Mouse (Mus musculus) intestine, embryonic 14.5 days (tissue): ENCODE results near the gene Ell2. TPM values are rescaled to one million over a fixed set of nuclear protein-coding genes. Genes with fewer than 3 reads are reported as not detected.
"Not testable (repeated sequence)": the region's sequence is repeated elsewhere in the genome, so short reads cannot be mapped to it uniquely, and the experiment has no call there.

Experiments
- ATAC-seq: fragments of 200-750 bp; cut with Nextera tagmentation; replicated peaks from 2 replicates; pipeline ENCODE4 v1.8.0; 2017; ENCODE audit warnings: low read depth, moderate number of reproducible peaks, moderate TSS enrichment, moderate library complexity; ENCODE audit not compliant: low FRiP score, low TSS enrichment
- DNase-seq: peaks from one replicate; pipeline ENCODE4 v3.0.0-alpha.2; 2018; ENCODE audit warnings: low spot score
- H3K27ac ChIP-seq: fragments of 300-500 bp; sonication (generic); 2 replicates; pipeline ENCODE4 v1.5.1; 2014; ENCODE audit warnings: low read depth, mild to moderate bottlenecking, control low read depth
- H3K27me3 ChIP-seq: fragments of 300-500 bp; sonication (generic); replicated peaks from 2 replicates; pipeline ENCODE4 v1.6.1; 2014; ENCODE audit warnings: low read length, control low read depth; ENCODE audit not compliant: control insufficient read depth, insufficient read depth
- H3K36me3 ChIP-seq: fragments of 300-500 bp; sonication (generic); 2 replicates; pipeline ENCODE4 v1.6.1; 2014; ENCODE audit warnings: low read length, control low read depth; ENCODE audit not compliant: control insufficient read depth, insufficient read depth
- H3K4me1 ChIP-seq: fragments of 300-500 bp; sonication (generic); replicated peaks from 2 replicates; pipeline ENCODE4 v1.6.1; 2014; ENCODE audit warnings: low read length, control low read depth, mixed read lengths; ENCODE audit not compliant: control insufficient read depth, insufficient read depth
- H3K4me2 ChIP-seq: fragments of 300-500 bp; sonication (generic); 2 replicates; pipeline ENCODE4 v1.6.1; 2014; ENCODE audit warnings: low read length
- H3K4me3 ChIP-seq: fragments of 300-500 bp; sonication (generic); 2 replicates; pipeline ENCODE4 v1.5.1; 2014; ENCODE audit warnings: low read depth, low read length, control low read depth, mixed read lengths
- H3K9ac ChIP-seq: fragments of 300-500 bp; sonication (generic); 2 replicates; pipeline ENCODE4 v1.6.1; 2014; ENCODE audit warnings: mild to moderate bottlenecking, low read length
- H3K9me3 ChIP-seq: fragments of 300-500 bp; sonication (generic); 2 replicates; pipeline ENCODE4 v1.6.1; 2016; ENCODE audit warnings: low read length, control low read depth; ENCODE audit not compliant: control insufficient read depth
- WGBS: fragments of 180-500 bp; shearing (Covaris S2); extraction: QIAGEN DNeasy Blood & Tissue Kit; methylation state at CpG from one replicate; pipeline ENCODE4 v1.1.7; 2014; 5-methylcytosine and 5-hydroxymethylcytosine counted together
- polyA plus RNA-seq: library from polyadenylated mRNA; unstranded; fragments of >200 nt; fragmentation: Nextera tagmentation; extraction: Ambion mirVana; gene quantifications from 2 replicates; pipeline ENCODE4 v1.2.1, GENCODE M21; 2014

Ell2 gene
- polyA plus RNA-seq, 1 experiment from 2014 or later = 3.0 TPM

DNA sequence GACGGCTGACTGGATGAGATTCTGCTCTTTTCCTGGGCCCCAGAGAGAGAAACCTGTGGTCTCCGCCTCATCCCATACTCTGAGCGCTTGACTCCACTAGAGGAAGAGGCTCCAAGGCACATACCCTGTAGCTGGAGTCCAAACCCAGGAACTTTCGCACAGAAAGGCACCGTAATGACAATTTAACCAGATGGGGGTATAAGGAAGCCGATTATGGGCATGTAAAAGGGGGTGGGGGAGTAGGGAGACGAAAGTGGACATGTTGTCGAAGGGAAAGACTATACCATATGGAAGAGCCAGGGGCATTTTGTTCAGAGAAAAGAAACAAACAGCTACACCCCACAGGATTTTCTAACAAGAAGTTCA, 2.1 kb downstream of the Ell2 start:
- peak overlapping the region; percentile 67 for H3K4me3 ChIP-seq
- DNase-seq = no peak
- no peaks in the 10 kb centered on the region for H3K27me3 ChIP-seq
- peak overlapping the region; percentile 66 for H3K4me2 ChIP-seq
- no peak for ATAC-seq
- WGBS = 6% methylated on average over 8 of the region's 8 CpGs
- H3K36me3 ChIP-seq = no peaks in the 10 kb centered on the region
- H3K9ac ChIP-seq = peak overlapping the region; percentile 71; the same call in 1 of the 2 replicates
- no peaks in the 10 kb centered on the region; the same call in 1 of the 2 replicates for H3K4me1 ChIP-seq
- H3K9me3 ChIP-seq = no peaks in the 10 kb centered on the region
- no peak overlapping the region for H3K27ac ChIP-seq

DNA sequence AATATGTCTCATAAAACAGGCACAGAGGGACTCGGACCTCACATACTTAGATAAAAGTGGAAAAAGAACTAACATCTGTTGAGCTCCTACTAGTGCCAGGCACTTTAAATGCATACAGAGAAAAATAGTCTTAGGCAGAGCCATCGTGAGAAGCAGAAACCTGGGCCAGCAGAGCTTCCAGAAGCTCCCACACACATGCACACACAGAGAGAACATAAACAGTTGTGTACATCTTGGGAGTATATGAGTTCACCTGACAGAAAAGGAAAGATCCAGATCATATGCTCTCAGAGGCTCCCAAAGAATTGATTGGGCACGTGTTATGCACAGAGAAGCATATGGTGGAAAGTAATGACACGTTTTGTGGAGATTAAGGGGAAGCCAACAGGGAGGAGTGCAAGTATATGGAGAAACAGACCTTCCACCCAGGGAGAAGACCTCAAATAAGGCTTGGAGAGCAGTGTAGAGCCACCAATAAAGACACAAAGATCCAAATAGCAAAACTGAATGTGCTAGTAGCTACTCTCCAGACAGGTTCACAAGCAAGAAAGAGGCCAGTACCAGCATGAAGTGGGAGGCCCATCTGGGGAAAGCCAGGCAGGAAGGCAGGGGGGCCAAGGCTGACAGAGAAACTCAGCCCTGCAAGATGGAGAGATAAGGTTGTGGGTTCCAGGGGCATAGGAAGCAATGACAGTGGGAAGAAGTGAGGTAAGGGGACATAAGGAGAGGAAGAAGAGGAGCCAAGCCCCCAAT, 2.6 kb downstream of the Ell2 start:
- H3K27me3 ChIP-seq = no peaks in the 10 kb centered on the region
- 43% methylated on average over 4 of the region's 4 CpGs for WGBS

DNA sequence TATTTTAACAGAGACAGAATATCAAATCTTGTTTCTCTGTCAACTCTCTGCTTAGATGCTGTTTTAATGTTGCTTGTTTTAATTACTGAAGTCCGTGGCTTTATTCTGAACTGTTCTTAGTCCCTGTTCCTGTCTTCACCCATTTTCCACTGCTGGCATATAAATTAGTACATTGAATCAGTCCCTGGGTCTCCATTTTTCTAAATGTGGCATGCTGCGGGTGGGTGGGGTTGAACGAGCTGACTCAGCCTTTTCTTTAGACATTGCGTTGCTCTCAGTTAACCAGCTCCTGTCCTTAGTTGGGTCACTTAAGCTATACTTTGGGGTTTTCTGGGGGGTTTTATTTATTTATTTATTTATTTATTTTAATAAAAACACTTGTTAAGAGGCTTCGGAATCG, 3.6 kb downstream of the Ell2 start:
- no peak overlapping the region for H3K4me2 ChIP-seq
- H3K4me3 ChIP-seq = no peak overlapping the region
- ATAC-seq (no peak), DNase-seq (no peak)
- H3K9me3 ChIP-seq = no peaks in the 10 kb centered on the region
- H3K4me1 ChIP-seq = no peaks in the 10 kb centered on the region; the same call in 1 of the 2 replicates
- WGBS = 81% methylated on average over 6 of the region's 6 CpGs
- no peak overlapping the region for H3K27ac ChIP-seq
- H3K36me3 ChIP-seq = no peaks in the 10 kb centered on the region
- no peak overlapping the region for H3K9ac ChIP-seq
- no peaks in the 10 kb centered on the region for H3K27me3 ChIP-seq

More for the DNA sequence above, 2.6 kb downstream of the Ell2 start:
- Histone ChIP-seq H3K9ac (no peak overlapping the region), H3K9me3 (no peaks in the 10 kb centered on the region), H3K36me3 (no peaks in the 10 kb centered on the region), H3K4me3 (peak overlapping the region; percentile 67; the same call in 1 of the 2 replicates), H3K27ac (no peak overlapping the region), H3K4me1 (no peaks in the 10 kb centered on the region; the same call in 1 of the 2 replicates), H3K4me2 (peak overlapping the region; percentile 66)
- DNase-seq (peak; percentile 55), ATAC-seq (no peak)

DNA sequence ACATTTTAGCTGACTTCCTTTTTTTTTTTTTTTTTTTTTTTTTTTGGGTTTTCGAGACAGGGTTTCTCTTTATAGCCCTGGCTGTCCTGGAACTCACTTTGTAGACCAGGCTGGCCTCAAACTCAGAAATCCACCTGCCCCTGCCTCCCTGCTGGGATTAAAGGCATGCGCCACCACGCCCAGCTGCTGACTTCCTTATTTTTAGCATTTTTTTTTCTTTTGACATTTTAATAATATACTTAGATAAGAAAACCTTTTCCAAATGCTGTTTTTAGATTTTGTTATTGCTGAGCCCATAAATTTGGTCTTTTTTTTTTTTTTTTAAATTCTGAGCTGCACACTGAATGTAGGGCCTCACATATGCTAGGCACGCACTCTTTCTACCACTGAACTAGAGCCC, 5.0 kb downstream of the Ell2 start:
- H3K9ac ChIP-seq, H3K4me1 ChIP-seq, H3K27ac ChIP-seq, H3K4me3 ChIP-seq, ATAC-seq, H3K36me3 ChIP-seq, H3K4me2 ChIP-seq, H3K27me3 ChIP-seq, DNase-seq, H3K9me3 ChIP-seq: not testable (repeated sequence)
- 91% methylated on average over 3 of the region's 4 CpGs for WGBS

DNA sequence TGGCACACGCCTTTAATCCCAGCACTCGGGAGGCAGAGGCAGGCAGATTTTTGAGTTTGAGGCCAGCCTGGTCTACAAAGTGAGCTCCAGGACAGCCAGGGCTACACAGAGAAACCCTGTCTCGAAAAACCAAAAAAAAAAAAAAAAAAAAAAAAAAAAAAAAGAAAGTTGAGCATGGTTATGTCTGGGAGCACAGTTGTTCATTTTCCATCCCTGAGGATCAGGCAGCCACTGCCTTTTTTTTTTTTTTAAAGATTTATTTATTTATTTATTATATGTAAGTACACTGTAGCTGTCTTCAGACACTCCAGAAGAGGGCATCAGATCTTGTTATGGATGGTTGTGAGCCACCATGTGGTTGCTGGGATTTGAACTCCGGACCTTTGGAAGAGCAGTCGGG, 6.0 kb downstream of the Ell2 start:
- H3K9me3 ChIP-seq, H3K27me3 ChIP-seq, H3K27ac ChIP-seq, ATAC-seq, H3K4me2 ChIP-seq, H3K4me1 ChIP-seq, H3K36me3 ChIP-seq, H3K4me3 ChIP-seq, H3K9ac ChIP-seq, DNase-seq: not testable (repeated sequence)
- 90% methylated on average over 4 of the region's 5 CpGs for WGBS

DNA sequence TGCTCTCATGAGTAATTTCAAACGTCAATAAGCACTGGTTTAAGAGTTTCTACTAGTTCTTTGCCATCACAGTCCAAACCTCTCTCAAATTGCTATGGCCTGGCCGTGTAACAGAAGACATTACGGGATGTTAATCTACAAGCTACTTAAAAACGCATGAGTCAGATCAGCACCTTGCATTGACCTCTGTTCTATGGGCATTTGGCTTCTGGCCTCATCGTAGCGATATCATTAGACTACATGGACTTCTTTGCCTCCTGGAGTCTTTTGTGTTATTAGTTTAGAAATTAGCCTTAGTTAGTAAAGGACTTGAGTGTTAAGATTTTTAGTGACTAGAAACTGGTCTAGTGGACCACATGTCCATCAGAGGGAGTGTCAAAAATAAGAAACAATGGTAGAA, 7.8 kb downstream of the Ell2 start:
- WGBS = 88% methylated on average over 6 of the region's 6 CpGs
- Histone ChIP-seq H3K27ac (no peak overlapping the region), H3K9ac (no peak overlapping the region), H3K4me2 (no peak overlapping the region), H3K36me3 (no peaks in the 10 kb centered on the region), H3K4me3 (no peak overlapping the region), H3K4me1 (no peaks in the 10 kb centered on the region; the same call in 1 of the 2 replicates), H3K27me3 (no peaks in the 10 kb centered on the region), H3K9me3 (no peaks in the 10 kb centered on the region)
- ATAC-seq (no peak), DNase-seq (no peak)

DNA sequence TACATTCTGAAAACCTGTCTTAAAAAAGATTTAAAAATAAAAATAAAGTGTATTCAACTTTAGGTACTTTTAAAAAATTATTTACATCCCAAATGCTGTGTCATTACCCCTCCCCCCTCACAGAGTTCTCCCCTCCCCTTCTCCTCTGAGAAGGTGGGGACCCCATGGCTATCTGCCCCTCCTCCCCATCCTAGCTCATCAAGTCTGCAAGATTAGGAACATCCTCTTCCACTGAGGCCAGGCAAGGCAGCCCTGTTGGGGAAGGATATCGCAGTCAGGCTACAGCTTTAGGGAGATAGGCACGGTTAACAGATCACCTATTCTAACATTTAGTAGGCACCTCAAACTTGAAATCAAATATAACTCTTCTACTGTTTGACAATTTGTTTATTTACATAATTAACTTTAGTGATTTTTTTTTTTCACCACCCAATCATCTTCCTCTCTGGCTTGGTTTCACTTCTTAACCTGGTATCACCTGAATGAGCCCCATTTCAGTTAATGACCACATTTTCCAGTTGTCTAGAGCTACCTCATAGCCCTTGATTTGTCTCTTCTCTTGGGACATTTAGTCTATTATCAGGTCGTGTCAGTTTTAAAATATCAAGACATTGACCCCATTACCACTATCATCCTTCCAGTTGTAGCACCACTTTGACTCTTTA, 11.2 kb downstream of the Ell2 start:
- no peak for DNase-seq
- H3K36me3 ChIP-seq = no peaks in the 10 kb centered on the region
- no peaks in the 10 kb centered on the region for H3K9me3 ChIP-seq
- H3K27ac ChIP-seq = no peak overlapping the region
- H3K4me1 ChIP-seq = no peaks in the 10 kb centered on the region
- H3K4me2 ChIP-seq = no peak overlapping the region
- 72% methylated on average over 3 of the region's 3 CpGs for WGBS
- no peaks in the 10 kb centered on the region for H3K27me3 ChIP-seq
- no peak overlapping the region for H3K9ac ChIP-seq
- no peak overlapping the region for H3K4me3 ChIP-seq
- no peak for ATAC-seq

DNA sequence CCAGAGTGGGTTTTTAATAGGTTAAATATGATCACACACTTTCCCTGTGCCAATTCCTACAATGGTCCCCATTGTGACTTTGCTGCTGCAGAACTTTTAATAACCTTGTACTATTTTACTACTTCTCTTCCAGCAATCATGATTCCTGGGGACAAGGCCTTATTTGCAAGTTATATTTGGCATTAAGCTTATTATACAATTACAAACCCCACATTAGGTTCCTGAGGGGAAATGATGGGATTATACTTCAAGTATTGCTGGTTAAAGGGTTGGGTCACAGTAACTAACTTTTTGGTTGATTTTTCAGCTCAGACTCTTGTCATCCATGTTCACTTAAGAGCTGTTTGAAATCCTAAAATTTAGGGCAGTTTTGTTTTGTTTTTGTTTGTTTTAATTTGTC, 11.8 kb downstream of the Ell2 start:
- no peak for DNase-seq
- Histone ChIP-seq H3K9me3 (no peaks in the 10 kb centered on the region), H3K27me3 (no peaks in the 10 kb centered on the region), H3K4me3 (no peak overlapping the region), H3K4me1 (no peaks in the 10 kb centered on the region), H3K36me3 (no peaks in the 10 kb centered on the region), H3K4me2 (no peak overlapping the region), H3K9ac (no peak overlapping the region), H3K27ac (no peak overlapping the region)
- no peak for ATAC-seq

DNA sequence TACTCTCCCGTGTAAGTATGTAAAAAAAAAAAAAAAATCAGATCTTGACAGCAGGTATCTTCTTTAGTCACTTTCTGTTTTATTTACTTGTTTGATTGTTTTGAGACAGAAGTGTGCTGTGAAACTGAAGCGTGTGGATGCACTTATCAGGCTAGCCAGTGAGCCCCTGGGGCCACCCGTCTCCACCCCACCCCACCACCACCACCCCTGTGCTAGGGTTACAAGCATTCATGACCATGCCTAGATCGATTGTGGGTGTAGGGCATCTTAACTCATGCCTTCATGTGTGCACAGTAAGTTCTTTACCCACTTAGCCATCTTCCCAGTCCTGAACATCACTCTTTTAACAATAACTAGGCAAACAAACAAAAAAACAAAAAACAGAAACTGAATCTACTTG, 13.1 kb downstream of the Ell2 start:
- ATAC-seq (no peak), DNase-seq (no peak)
- H3K4me3 ChIP-seq = no peak overlapping the region

More for the DNA sequence above, 13.1 kb downstream of the Ell2 start:
- Histone ChIP-seq H3K9me3 (no peaks in the 10 kb centered on the region), H3K9ac (no peak overlapping the region), H3K4me2 (no peak overlapping the region), H3K27me3 (no peaks in the 10 kb centered on the region), H3K27ac (no peak overlapping the region), H3K4me1 (no peaks in the 10 kb centered on the region), H3K36me3 (no peaks in the 10 kb centered on the region)
- 90% methylated on average over 4 of the region's 4 CpGs for WGBS
